Mouse (Mus musculus): ENCODE measurements at regions not wholly inside any gene's neighbourhood (a gene's known extent, or its start where the extent isn't known, plus 50 kb on each side); places are given as distances from the start of the nearest gene placed in this dataset.

DNA sequence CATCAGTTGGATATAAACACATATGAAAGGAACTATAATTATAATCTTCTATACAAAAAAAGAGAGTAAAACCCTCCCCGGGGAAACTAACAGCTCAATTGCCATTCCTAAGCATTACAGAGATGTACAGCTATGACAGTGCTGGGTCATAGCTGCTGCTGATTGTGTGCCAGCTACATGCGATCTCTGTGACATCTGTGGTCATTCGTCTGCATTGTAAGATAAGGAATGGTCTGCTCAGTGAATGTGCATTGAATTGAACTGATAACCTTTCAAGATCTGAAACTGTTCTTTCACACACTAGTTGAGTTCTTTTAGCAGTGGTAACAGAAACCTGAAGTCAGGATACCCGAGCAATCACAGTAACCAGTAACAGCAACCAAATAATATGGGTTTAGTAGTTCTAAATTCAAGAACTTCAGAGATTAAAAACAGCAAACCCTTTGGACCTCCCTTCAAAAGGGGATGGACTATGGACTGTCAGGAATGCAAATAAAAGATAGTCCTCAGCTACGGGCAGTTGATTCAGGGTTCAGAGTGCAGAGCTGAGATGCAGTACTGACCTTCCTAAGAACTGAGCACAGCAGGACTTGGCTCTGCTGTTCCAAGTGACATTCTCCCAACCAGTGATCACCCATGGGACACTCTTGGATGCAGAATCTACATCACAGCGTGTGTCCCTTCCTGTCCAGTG lies 295.7 kb downstream of the Cd47 start:
- no peak for DNase-seq

DNA sequence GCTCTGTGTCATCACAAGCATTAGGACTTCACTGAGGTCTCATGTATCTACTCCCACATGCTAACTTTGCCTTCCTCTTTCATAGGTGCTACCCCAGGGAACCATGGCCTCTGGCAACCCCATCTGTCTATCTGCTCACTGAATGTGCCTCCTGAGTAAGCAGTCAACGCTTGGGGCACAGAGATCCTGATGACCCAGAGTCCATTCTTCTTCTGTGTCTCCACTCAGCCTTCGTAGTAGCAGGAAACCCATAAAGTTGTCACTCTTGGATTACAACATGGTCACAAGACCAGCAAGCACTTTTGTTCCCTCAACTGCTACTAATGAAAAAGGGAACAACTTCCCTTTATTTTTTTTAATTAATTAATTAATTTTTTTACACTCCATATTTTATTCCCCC lies 296.2 kb downstream of the Cd47 start:
- DNase-seq = no peak

DNA sequence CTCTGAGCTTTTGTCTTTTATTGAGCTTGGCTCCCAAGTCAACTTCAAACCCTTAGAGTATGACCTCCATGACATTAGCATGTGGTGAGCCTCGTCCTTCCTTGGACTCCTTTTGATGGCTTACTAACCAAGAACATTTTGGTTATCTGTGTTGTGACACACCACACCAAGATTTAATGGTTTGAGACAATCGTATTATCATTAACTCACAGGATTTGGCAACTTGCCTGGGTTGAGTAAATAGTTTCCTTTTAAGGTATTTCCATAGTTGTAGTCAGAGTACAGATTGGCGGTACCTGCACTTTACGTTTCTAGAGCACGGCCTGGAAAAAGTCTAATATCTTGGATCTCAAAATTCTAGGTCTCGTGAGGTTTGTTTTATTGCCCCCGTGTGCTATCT lies 303.0 kb downstream of the Cd47 start:
- DNase-seq = no peak

DNA sequence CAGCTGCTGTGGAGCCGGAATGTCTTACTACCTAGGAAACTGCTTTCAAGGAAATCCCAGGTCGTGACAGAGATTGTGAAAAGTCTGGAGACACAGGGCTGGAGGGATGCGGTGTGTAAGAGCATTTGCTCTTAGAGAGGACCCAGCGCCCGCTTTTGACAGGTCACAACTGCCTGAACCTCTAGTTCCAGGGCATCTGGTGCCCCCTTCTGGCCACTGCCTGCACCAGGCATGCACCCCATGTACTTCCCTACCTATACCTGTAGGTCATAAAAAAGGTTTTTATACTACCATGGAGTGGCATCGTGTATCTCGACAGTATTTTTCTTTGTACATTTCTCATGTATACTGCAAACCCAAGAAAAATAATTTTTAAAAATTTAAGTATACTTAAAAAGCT lies 314.0 kb downstream of the Bbx start:
- no peak for DNase-seq

DNA sequence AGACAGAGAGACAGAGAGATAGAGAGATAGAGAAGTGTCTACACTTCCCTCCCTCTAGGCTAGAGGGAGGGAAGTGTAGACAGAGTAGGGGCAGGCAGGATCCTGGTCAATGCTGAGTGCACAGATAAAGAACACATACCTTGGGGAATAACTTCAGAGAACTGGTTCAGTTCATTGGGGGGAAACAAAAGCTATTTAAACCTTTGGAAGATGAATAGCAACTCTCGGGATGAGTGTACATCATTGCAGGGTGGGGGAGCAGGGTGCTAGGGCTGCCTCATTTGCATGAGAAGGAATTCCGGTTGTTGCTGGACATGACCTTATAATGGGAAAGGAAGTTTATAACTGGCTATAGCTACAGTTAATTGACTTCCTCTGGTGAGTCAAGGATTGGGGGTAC lies 309.7 kb downstream of the Bbx start:
- no peak for DNase-seq

DNA sequence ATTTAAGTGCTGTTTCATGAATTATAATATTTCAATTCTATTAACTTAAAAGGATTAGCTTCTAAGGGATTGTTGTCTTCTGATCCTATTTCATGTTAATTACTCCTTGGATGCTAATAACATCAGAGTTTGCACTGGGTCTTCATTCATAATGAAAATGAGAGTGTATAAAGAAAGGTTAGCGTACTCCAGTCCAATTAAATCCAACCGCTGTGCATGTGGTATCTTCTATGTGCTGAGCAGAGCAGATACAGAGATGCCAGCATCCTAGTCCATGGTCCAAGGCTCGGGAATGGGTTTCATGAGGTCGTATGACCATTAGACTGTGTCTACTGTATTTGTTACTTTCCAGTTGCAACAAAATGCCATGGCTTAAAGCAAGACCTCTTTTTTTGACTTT lies 307.5 kb downstream of the Bbx start:
- no peak for DNase-seq

DNA sequence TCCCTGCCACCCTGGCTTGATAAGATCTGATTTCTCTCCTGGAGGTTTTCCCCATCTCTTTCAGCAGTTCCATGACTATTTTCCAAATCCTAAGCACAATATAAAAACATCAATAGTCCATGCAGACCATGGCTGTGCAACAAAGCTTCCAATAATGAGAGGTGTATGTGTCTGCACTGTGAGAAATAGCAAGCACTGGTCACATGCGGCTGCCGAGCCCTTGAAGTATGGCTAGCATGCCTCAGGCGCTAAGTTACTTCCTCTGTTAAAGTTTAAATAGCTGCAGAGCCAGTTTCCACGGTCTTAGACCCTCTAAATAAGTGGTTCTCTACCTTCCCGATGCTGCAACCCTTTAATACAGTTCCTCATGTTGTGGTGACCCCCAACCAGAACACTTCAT lies 306.6 kb downstream of the Bbx start:
- DNase-seq = no peak

DNA sequence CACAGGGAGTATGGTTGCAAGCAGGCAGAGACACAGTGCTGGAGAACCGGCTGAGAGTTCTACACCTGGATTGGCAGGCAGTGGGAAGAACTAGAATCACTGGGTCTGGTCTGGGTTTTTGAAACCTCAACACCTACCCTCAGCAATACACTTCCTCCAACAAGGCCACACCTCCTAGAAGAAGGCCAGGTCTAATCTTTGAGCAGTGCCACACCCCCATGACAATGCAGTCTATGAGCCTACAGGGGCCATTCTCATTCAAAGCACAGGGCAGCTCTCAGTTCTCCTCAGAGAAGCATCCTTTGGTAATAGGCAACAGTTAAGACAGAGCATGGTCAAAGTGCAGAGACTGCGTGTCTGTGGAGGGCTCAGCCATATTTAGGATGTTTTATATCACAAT lies 300.8 kb downstream of the Bbx start:
- no peak for DNase-seq
